Mouse (Mus musculus): ENCODE data around the gene Cilp2. TPM values are rescaled to one million over a fixed set of nuclear protein-coding genes. Genes with fewer than 3 reads are reported as not detected.

Cilp2 gene
- total RNA-seq, 2 experiments from 2014 or later = 0.89 to 1.3 TPM

GRCm38 (mm10) chr8:69902163-69903062 lies 14.9 kb upstream of the Cilp2 start, which contains the start of the genes Tssk6, Ndufa13 and Yjefn3:
Tssk6 (plus strand) TSS chr8:69902184.
Ndufa13 (minus strand) TSS chr8:69902558.
Yjefn3 (minus strand) TSS chr8:69902712.
- peak in 1 of 2 experiments; percentile 30 for DNase-seq (ENCODE audit: extremely low spot score in 1 of 2, low spot score in 1 of 2)

DNA sequence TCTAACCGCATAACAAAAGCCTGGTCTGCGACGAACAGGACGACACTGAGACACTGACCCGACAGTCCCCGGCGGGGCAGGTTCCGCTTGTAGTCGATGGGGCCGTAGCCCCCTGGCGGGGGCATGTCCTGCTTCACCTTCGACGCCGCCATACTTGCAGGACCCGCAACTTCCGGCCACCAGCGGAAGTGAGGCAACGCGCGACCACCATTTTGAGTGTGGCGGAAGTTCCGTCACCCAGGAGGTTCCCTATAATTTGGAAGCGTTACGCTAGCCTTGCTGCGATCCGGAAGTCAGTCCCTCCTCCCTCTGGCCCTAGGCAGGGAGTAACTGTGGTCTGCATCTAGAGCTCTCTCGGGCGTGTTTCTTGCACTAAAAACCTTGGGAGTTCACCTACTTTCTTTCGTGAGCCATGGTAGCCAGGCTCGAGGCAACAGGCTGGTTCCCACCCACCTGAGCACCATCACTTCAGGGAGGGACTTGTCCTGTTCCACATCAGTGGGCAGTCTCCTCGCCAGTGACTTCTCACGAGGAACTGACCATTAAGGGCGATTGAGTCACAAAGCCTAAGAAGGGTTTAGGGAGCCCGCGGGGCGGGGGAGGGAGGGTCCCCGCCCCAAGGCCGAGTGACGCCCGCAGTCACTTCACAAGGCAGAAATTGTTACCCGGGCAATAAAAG lies 14.1 kb upstream of the Cilp2 start:
- peak; percentile 94 for DNase-seq (ENCODE audit: extremely low spot score in 1 of 2, low spot score in 1 of 2)

DNA sequence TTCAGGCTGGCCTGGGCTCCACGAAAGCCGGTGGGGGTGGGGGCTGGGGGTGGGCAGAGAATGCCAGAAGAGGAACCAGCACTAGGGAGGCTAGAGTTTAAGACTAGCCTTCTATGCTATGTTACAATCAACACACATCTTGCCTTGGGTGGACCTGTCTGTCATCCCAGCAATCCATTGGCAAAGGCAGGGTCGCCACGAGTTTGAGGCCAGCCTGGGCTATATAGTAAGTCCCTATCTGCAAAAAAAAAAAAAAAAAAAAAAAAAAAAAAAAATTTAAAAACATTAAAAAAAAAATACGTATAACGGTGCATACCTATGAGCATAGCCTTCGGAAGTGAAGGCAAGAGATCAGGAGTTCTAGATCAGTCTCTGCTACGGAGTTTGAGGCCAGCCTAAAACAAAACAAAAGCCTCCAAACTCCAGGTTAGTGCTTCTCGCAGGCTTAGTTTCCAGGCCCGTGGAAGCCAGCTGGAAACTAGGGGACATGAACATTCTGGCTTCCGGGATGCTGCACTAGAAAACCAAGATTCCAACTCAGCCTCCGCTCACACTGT lies 13.5 kb upstream of the Cilp2 start:
- no peak for DNase-seq (ENCODE audit: extremely low spot score in 1 of 2, low spot score in 1 of 2)

GRCm38 (mm10) chr8:69899876-69900275 lies 12.4 kb upstream of the Cilp2 start:
- no peak for DNase-seq (ENCODE audit: extremely low spot score in 1 of 2, low spot score in 1 of 2)

DNA sequence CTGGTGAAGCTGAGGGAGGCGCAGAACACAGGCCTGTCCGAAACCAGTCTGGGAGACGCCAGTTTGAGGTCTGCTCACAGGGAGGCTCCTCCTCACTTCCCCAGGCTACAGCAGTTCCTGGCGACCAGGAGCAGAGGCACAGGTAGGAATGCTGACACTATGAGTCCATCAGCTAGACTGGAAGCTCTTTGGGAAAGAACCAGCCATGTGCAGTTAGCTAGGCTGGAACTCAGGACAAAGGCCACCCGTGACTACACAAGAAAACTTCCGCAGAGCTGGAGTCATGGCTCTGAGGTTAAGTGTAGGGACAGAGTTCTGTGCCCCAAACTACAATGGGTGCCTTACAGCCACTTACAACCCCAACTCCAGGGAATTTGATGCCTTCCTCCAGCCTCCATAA lies 10.4 kb upstream of the Cilp2 start:
- DNase-seq (ENCODE audit: extremely low spot score in 1 of 2, low spot score in 1 of 2) = no peak

- no peak for DNase-seq (ENCODE audit: extremely low spot score in 1 of 2, low spot score in 1 of 2)
These were observed 8.4 kb upstream of the Cilp2 start for GRCm38 (mm10) chr8:69895772-69896451.

- no peak for DNase-seq (ENCODE audit: extremely low spot score in 1 of 2, low spot score in 1 of 2)
These were observed 7.4 kb upstream of the Cilp2 start for GRCm38 (mm10) chr8:69894836-69895332.

GRCm38 (mm10) chr8:69893863-69894262 lies 6.4 kb upstream of the Cilp2 start:
- peak in 1 of 2 experiments; percentile 60 for DNase-seq (ENCODE audit: extremely low spot score in 1 of 2, low spot score in 1 of 2)

DNA sequence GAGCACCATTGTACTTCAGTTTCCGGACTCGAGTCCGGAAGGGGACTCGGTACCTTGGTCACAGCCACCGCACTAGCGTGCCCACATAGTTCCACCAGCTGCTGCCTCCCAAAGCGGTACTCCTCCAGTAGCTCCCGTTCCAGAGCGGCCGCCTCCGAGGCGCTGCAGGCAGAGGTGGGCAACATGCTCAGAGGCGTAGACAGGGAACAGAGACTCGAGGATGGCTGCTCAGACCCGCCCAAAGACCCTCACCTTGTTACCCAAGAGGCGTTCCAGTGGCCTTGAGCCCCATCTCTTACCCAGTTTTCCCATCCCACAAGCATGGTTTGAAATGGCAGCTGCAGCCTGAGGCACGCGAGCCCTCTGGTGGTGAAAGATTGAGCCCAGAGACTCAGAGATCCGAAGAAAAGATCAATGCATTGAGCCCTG lies 3.3 kb upstream of the Cilp2 start:
- peak; percentile 62 to 67 for DNase-seq (ENCODE audit: extremely low spot score in 1 of 2, low spot score in 1 of 2)

DNA sequence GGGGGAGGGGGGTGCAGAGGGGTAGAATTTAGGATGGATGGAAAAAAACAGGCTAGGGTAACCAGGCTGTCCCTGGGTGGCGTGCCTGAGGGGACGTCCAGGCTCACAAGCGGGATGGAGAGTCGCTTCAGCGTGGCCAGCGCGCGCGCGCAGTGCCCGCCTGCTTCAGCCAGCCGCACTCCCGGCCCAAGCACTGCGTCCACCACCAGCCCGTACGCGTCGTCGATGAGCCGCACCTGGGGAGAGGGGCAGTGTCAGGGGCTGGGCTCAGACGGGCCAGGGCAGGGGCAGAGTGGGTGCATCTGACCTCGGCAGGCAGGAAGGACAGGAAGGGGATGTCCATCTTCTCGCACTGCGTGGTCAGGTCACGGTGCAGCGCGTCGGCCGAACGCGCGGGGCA lies 1.4 kb upstream of the Cilp2 start:
- no peak for DNase-seq (ENCODE audit: extremely low spot score in 1 of 2, low spot score in 1 of 2)

DNA sequence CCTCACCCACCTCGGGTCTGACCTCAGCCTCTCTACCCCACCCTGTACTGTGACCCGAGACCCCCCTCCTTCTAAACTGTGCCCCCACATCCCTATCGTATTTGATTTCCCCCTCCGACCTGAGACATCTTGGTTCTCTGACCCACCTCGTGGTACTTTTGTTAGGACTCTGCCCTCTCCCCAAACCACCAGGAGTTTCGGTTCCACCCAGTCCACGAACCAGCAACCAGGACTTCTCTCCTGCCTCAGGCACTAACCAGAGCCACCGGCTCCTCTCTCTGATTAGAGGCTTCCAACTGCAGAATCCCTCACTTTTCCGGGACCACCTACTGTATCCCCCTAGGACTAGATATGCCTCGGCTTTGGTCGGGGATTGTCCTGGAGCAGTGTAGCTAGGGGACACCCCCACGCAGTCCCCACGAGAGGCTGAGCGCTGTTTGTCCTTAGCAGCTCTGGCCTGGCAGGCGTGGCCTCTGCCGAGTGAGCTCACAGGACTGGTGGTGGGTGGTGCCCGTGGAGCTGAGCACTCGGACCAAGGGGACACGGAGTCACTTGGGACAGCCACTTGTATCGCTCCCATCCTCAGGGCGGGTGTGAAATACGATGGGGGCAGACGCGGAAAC lies 868 bp upstream of the Cilp2 start:
- no peak for DNase-seq (ENCODE audit: extremely low spot score in 1 of 2, low spot score in 1 of 2)

GRCm38 (mm10) chr8:69884141-69884540 lies 3.3 kb downstream of the Cilp2 start:
- no peak for DNase-seq (ENCODE audit: extremely low spot score in 1 of 2, low spot score in 1 of 2)

DNA sequence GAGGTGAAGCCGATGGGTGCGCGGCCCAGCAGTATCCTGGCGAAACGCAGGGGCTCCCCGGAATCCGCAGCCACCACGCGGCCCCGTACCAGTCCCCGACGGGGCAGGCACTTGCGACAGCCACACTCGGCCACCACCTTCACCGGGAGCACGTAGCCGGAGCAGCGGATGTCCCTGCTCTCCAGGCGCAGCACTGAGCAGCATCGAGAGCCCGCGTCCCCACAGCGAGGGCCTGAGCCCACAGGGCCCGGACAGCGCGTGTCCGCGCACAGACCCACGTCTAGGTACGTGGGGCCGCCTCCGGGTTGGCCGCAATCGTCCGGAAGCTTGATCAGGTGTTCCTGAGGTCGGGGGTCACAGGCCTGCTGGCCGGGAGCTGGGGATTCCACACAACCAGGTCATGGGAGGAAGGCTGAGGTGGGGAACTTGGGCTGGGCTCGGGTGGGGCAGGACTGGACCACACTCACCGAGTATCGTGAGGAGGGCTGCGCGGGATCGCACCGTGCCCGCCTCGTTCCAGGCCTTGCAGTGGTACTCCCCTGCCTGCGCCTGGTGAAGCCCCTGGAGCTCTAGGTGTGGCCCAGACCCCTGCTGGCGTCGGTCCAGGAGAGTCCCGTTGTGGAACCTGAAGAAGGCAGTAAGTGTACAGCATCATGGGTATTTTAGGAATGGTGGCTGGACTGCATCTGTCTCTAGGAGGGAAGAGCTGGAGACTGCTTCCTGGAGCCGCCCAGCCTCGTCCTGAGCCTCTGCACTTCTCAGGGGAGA lies 4.5 kb downstream of the Cilp2 start:
- no peak for DNase-seq (ENCODE audit: extremely low spot score in 1 of 2, low spot score in 1 of 2)

DNA sequence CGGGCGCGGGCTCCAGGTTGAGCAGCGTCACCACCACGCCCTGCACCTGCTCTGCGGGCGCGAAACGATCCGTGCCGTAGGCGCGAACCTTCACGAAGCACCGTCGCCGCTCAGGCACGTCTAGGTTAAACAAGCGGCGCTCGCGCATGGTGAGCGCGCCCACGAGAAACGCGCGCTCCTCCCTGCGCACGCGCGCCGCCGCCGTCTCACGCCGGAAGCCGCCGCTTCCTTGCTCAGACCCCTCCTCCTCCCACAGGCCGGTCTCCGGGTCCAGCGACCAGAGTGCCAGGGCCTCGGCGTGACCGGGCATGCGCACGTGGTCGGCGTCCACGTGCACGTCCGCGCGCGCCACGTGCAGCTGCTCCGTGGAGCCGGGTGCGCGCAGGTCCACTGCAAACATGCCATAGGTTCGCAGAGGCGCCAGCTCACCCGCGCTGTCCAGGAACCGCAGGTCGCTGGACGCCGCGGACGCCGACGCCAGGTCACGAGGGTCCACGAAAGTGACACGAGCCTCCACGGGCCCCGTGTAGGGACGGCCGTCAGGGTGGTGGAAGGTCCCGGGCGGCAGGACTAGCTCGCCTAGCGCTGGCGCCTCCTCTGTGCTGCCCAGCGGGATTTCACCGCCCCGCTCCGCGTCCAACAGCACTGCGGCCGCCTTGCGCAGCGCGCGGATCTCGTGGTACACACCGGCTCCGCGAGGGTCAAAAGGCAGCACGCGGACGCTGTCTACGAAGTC lies 5.3 kb downstream of the Cilp2 start:
- DNase-seq (ENCODE audit: extremely low spot score in 1 of 2, low spot score in 1 of 2) = peak in 1 of 2 experiments; percentile 33

DNA sequence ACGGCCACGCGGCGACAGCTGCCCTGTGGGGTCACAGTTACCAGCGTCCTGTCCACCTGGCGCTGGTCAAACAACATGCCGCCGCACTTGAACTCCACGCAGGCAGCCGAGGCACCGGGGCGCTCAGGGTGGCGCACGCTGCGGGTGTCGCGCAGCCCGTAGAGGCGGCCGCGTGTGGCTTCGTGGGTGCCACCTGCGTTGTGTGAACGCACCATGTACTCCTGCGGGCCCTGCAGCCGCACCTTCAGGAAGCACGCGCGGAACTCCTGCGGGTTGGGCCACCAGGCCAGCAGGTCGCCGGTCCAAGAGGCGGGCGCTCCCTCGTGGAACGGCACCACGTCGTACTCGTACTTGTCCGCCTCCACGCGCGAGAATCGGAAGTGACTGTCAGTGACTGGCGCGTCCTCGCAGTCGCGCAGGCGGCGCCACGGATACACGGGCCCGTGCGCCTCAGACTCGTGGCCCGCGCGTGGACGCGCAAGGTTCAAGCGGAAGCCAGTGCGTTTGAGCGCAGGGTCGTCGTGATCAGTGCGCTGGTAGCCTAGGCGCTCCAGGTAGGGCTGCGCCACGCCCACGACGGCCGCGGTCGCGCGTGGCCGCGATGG lies 6.1 kb downstream of the Cilp2 start:
- DNase-seq (ENCODE audit: extremely low spot score in 1 of 2, low spot score in 1 of 2) = no peak

- no peak for DNase-seq (ENCODE audit: extremely low spot score in 1 of 2, low spot score in 1 of 2)
These were observed 6.6 kb downstream of the Cilp2 start for GRCm38 (mm10) chr8:69880841-69881240.

DNA sequence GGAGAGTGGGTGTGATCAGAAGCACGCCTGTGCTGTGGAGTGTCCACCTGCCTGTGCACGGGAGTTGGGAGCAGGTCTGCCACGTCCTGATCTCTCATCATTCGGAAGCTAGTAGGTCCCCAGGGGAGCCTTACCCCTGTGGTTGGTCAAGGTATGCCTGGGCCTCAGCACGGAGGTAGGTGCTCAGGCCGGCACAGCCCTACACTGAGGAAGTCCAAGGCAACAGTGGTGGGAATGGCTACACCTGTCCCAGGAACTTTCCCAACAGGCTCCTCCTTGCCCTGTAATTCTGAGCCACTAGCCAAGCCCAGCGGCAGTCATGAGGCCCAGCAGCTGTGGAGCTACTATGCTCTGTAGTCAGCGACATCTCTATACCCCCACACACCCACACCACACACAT lies 7.8 kb downstream of the Cilp2 start:
- DNase-seq (ENCODE audit: extremely low spot score in 1 of 2, low spot score in 1 of 2) = no peak

GRCm38 (mm10) chr8:69877992-69878391 lies 9.5 kb downstream of the Cilp2 start:
- DNase-seq (ENCODE audit: extremely low spot score in 1 of 2, low spot score in 1 of 2) = no peak
